Mouse (Mus musculus) forebrain, embryonic 16.5 days (tissue): ENCODE data around the gene Fam171b. TPM values are rescaled to one million over a fixed set of nuclear protein-coding genes. Genes with fewer than 3 reads are reported as not detected.

Experiments
- ATAC-seq: fragments of 200-750 bp; cut with Nextera tagmentation; 2 replicates; pipeline ENCODE4 v1.8.0; 2017; ENCODE audit warnings: mild to moderate bottlenecking, moderate library complexity
- H3K27ac ChIP-seq: fragments of 300-500 bp; sonication (generic); 2 replicates; pipeline ENCODE4 v1.5.1; 2014; ENCODE audit warnings: low read length, control low read depth
- H3K27me3 ChIP-seq: fragments of 300-500 bp; sonication (generic); replicated peaks from 2 replicates; pipeline ENCODE4 v1.6.1; 2014; ENCODE audit warnings: low read length; ENCODE audit not compliant: control insufficient read depth, insufficient read depth
- H3K36me3 ChIP-seq: fragments of 300-500 bp; sonication (generic); 2 replicates; pipeline ENCODE4 v1.6.1; 2014; ENCODE audit not compliant: control insufficient read depth, insufficient read depth
- H3K4me1 ChIP-seq: fragments of 300-500 bp; sonication (generic); replicated peaks from 2 replicates; pipeline ENCODE4 v1.6.1; 2014; ENCODE audit warnings: low read length; ENCODE audit not compliant: control insufficient read depth, insufficient read depth
- H3K4me2 ChIP-seq: fragments of 300-500 bp; sonication (generic); 2 replicates; pipeline ENCODE4 v1.6.1; 2014; ENCODE audit warnings: mild to moderate bottlenecking, low read length, control low read depth
- H3K4me3 ChIP-seq: fragments of 300-500 bp; sonication (generic); replicated peaks from 2 replicates; pipeline ENCODE4 v1.5.1; 2014; ENCODE audit warnings: mild to moderate bottlenecking, low read length, control low read depth
- H3K9ac ChIP-seq: fragments of 300-500 bp; sonication (generic); replicated peaks from 2 replicates; pipeline ENCODE4 v1.6.1; 2014; ENCODE audit warnings: low read depth, low read length, control low read depth
- H3K9me3 ChIP-seq: fragments of 300-500 bp; sonication (generic); 2 replicates; pipeline ENCODE4 v1.6.1; 2016; ENCODE audit warnings: low read length; ENCODE audit not compliant: control insufficient read depth
- WGBS: fragments of 180-500 bp; shearing (Covaris S2); extraction: QIAGEN DNeasy Blood & Tissue Kit; methylation state at CpG from one replicate; pipeline ENCODE4 v1.1.7; 2014; 5-methylcytosine and 5-hydroxymethylcytosine counted together
- polyA plus RNA-seq: library from polyadenylated mRNA; unstranded; fragments of >200 nt; fragmentation: Nextera tagmentation; extraction: Ambion mirVana; gene quantifications from 2 replicates; pipeline ENCODE4 v1.2.1, GENCODE M21; 2015

The Fam171b gene
- polyA plus RNA-seq, 1 experiment from 2014 or later, result 76.3 TPM

- WGBS, result 22% methylated on average over 9 of the region's 9 CpGs
- H3K4me2 ChIP-seq, result no peak overlapping the region
- H3K9me3 ChIP-seq, result no peaks in the 10 kb centered on the region
- H3K27me3 ChIP-seq, result no peaks in the 10 kb centered on the region
- H3K4me1 ChIP-seq, result peaks cover 4% of the 10 kb centered on the region; the same call in 1 of the 2 replicates
- ATAC-seq, result peak; percentile 47; the same call in 1 of the 2 replicates
- H3K4me3 ChIP-seq, result no peak overlapping the region
- no peak overlapping the region for H3K9ac ChIP-seq
- no peak overlapping the region for H3K27ac ChIP-seq
- no peaks in the 10 kb centered on the region for H3K36me3 ChIP-seq
Measured at GRCm38 (mm10) chr2:83797902-83798497, 14.4 kb upstream of the Fam171b start.

- H3K9ac ChIP-seq, result peak overlapping the region; percentile 88
- ATAC-seq, result peak; percentile 43
- peak overlapping the region; percentile 61 for H3K4me3 ChIP-seq
- H3K36me3 ChIP-seq, result no peaks in the 10 kb centered on the region
- no peaks in the 10 kb centered on the region for H3K9me3 ChIP-seq
- H3K27ac ChIP-seq, result peak overlapping the region; percentile 37
- 6% methylated on average over 10 of the region's 10 CpGs for WGBS
- H3K27me3 ChIP-seq, result no peaks in the 10 kb centered on the region
- H3K4me1 ChIP-seq, result peaks cover 22% of the 10 kb centered on the region
- peak overlapping the region; percentile 77 for H3K4me2 ChIP-seq
Measured at GRCm38 (mm10) chr2:83813273-83813892, 947 bp downstream of the Fam171b start.

GRCm38 (mm10) chr2:83814009-83814408, 1.6 kb downstream of the Fam171b start:
- Histone ChIP-seq H3K27me3 (no peaks in the 10 kb centered on the region), H3K4me2 (peak overlapping the region; percentile 77), H3K9me3 (no peaks in the 10 kb centered on the region), H3K27ac (peak overlapping the region; percentile 37; the same call in 1 of the 2 replicates), H3K36me3 (no peaks in the 10 kb centered on the region), H3K4me3 (peak overlapping the region; percentile 61), H3K4me1 (peaks cover 24% of the 10 kb centered on the region), H3K9ac (peak overlapping the region; percentile 88)
- no peak for ATAC-seq
- 17% methylated on average over 6 of the region's 6 CpGs for WGBS

- Histone ChIP-seq H3K27ac (no peak overlapping the region), H3K9me3 (no peaks in the 10 kb centered on the region), H3K27me3 (no peaks in the 10 kb centered on the region), H3K9ac (no peak overlapping the region), H3K4me2 (no peak overlapping the region), H3K4me3 (no peak overlapping the region), H3K4me1 (peaks cover 24% of the 10 kb centered on the region), H3K36me3 (no peaks in the 10 kb centered on the region)
- WGBS, result 48% methylated on average over 6 of the region's 6 CpGs
- no peak for ATAC-seq
Measured at GRCm38 (mm10) chr2:83816147-83816546, 3.7 kb downstream of the Fam171b start.

DNA sequence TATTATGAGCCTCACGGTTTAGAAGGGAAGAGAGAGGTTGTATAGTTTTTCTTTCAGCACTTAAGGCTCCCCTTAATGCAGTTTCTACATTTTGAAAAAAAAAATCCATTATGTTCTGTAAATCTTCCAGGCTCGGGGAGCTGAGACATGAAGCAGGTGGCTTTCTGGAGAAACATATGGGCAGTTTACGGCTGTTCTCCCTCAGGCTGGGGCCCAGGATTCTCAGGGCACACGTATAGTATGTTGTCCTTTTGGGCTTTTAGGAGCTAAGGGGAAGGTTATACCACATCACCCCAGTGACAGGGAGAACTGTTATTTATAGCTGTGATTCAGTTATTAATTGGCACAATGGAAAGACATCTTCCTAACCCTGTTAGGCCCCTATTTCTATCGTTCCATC, 12.7 kb downstream of the Fam171b start:
- no peak overlapping the region for H3K4me3 ChIP-seq
- WGBS, result 39% methylated on average over 5 of the region's 5 CpGs
- H3K27ac ChIP-seq, result peak overlapping the region; percentile 28
- H3K4me2 ChIP-seq, result no peak overlapping the region
- ATAC-seq, result 0 out of 2 replicates have a peak, but pooled peaks have one; percentile 29
- no peaks in the 10 kb centered on the region for H3K27me3 ChIP-seq
- H3K9me3 ChIP-seq, result no peaks in the 10 kb centered on the region
- no peak overlapping the region for H3K9ac ChIP-seq
- no peaks in the 10 kb centered on the region for H3K36me3 ChIP-seq
- peaks cover 19% of the 10 kb centered on the region for H3K4me1 ChIP-seq

DNA sequence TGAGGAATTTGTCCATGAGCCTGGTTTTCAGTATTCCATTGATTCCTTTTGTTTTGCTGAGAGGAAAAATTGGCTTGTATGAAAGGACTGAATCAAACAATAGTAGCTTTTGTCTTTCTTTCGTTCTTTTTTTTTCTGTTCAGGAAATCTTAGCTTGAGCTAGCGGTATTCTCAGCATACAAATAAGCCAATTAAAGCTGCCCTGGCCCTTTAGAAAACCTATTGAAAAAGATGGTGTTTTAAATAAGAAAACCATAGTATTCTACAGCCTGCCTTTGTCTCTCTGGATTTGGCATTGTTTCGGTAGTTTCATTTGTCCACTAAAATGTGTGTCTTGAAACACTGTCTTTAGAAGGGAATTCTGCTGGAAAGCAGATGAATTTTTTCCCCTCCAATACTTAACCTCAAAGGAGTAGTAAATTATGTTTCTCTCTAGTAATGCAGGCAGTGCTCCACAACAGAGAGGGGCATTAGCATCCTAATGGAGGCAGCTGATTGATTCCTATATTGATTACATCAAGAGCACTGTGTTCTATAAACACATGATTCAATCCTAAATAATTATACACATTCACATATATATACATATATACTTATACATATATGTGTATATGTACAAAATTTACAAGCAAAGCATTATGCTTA, 16.6 kb downstream of the Fam171b start:
- no peaks in the 10 kb centered on the region for H3K36me3 ChIP-seq
- H3K4me3 ChIP-seq, result no peak overlapping the region
- H3K4me2 ChIP-seq, result no peak overlapping the region
- 4% methylated on average over 3 of the region's 3 CpGs for WGBS
- H3K27ac ChIP-seq, result peak overlapping the region; percentile 42
- no peaks in the 10 kb centered on the region for H3K9me3 ChIP-seq
- peak; percentile 54 for ATAC-seq
- peaks cover 18% of the 10 kb centered on the region for H3K4me1 ChIP-seq
- H3K9ac ChIP-seq, result no peak overlapping the region
- H3K27me3 ChIP-seq, result no peaks in the 10 kb centered on the region

GRCm38 (mm10) chr2:83832903-83833302, 20.5 kb downstream of the Fam171b start:
- Histone ChIP-seq H3K9me3 (no peaks in the 10 kb centered on the region), H3K27ac (no peak overlapping the region), H3K4me2 (no peak overlapping the region), H3K4me3 (no peak overlapping the region), H3K36me3 (no peaks in the 10 kb centered on the region), H3K27me3 (no peaks in the 10 kb centered on the region), H3K9ac (no peak overlapping the region), H3K4me1 (peaks cover 13% of the 10 kb centered on the region)
- 65% methylated on average over 4 of the region's 4 CpGs for WGBS
- ATAC-seq, result no peak

DNA sequence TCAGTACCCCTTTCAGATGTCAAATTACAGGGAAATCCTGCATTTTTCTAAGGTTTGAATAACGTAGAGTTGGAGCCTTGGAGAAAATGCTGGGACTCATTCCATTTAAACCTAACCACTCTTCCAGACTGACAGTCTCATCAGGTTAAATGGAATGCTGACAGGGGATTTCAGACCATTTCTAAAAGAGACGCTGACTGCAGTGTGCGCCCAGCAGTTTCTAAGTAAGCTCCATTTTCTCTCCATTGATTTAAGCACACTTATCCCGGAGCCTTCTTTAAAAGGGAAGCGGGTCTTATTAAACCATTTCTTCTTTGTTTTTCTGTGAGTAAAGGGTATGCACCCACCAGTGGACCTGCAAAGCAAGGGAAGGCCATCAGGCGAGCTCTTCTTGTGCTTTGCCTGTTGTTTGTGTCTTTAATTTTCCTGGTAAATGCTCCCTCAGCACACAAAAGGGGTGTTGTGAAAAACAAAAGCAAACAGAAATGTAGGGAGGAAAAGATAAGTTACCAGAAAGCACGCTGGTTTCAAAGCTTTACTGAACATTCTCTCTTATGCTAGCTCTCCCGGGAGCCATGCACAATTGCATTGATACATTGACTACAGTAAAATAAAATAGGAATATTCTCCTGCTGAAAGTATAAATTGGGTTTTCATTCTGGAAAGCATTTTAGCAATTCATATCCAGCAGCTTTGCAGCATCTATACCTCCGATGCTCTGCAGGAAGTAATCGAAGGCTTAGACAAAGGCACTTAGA, 23.1 kb downstream of the Fam171b start:
- H3K27ac ChIP-seq, result peak overlapping the region; percentile 72
- H3K4me3 ChIP-seq, result no peak overlapping the region
- WGBS, result 16% methylated on average over 10 of the region's 10 CpGs
- peak overlapping the region; percentile 29; the same call in 1 of the 2 replicates for H3K9ac ChIP-seq
- peak overlapping the region; percentile 27; the same call in 1 of the 2 replicates for H3K4me2 ChIP-seq
- ATAC-seq, result peak; percentile 29
- H3K4me1 ChIP-seq, result peaks cover 11% of the 10 kb centered on the region
- H3K27me3 ChIP-seq, result no peaks in the 10 kb centered on the region
- no peaks in the 10 kb centered on the region for H3K9me3 ChIP-seq
- H3K36me3 ChIP-seq, result 0 out of 2 replicates have a peak, but pooled peaks cover 2% of the 10 kb centered on the region

DNA sequence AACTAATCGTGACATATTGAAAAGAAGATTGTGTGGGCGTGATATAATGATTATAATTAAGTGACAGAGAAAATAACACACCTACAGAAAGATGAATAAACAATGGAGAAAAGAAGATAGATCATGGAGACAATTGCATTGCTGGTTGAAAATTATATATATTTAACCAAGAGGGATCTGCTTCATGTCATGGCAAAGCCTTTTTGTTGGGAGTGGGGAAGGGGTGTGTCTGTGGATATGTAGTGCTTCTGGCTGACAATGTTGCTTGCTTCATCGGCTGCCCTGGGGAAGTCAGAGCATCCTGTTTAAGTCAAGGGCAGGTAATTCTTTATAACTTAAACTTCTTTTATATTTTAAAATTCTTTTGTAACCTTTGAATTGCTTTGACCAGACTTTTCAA, 36.1 kb downstream of the Fam171b start:
- Histone ChIP-seq H3K36me3 (no peaks in the 10 kb centered on the region), H3K4me2 (no peak overlapping the region), H3K27me3 (no peaks in the 10 kb centered on the region), H3K4me1 (no peaks in the 10 kb centered on the region; the same call in 1 of the 2 replicates), H3K9ac (no peak overlapping the region), H3K4me3 (no peak overlapping the region), H3K27ac (no peak overlapping the region), H3K9me3 (no peaks in the 10 kb centered on the region)
- ATAC-seq, result peak; percentile 66
- 65% methylated on average over 3 of the region's 3 CpGs for WGBS
